Mouse (Mus musculus) MEL (cell line): ENCODE measurements around the gene Rmnd5b. TPM values are rescaled to one million over a fixed set of nuclear protein-coding genes. Genes with fewer than 3 reads are reported as not detected.

Experiments used
- DNase-seq: peaks from one replicate; pipeline ENCODE4 v3.0.0; 2011; ENCODE audit warnings: low read depth, low spot score
- H3K27ac ChIP-seq: 2 replicates; pipeline ENCODE4 v1.5.1; 2012; ENCODE audit warnings: low read depth, mild to moderate bottlenecking, control low read depth, low read length, moderate library complexity; ENCODE audit not compliant: control insufficient read depth
- H3K27me3 ChIP-seq, 2 experiments: fragments of 150-350 bp in 1 of 2; sonication (generic) in 1 of 2; 2 replicates each; pipeline ENCODE4 v1.6.1; 2012; ENCODE audit warnings: low read length in 2 of 2, mild to moderate bottlenecking in 2 of 2, improper control_type of control experiment in 1 of 2, moderate library complexity in 1 of 2; ENCODE audit not compliant: insufficient read depth in 2 of 2, control insufficient read depth in 1 of 2
- H3K36me3 ChIP-seq, 2 experiments: 2 replicates each; pipeline ENCODE4 v1.6.1; 2012 to 2014; ENCODE audit warnings: low read length in 2 of 2, improper control_type of control experiment in 1 of 2, inconsistent platforms in 1 of 2, mild to moderate bottlenecking in 1 of 2; ENCODE audit not compliant: insufficient read depth in 2 of 2, control insufficient read depth in 1 of 2
- H3K4me1 ChIP-seq, 2 experiments: fragments of 150-350 bp in 1 of 2; sonication (generic) in 1 of 2; 2 replicates each; pipeline ENCODE4 v1.6.1; 2012; ENCODE audit warnings: low read length in 2 of 2, improper control_type of control experiment in 1 of 2, mild to moderate bottlenecking in 1 of 2; ENCODE audit not compliant: insufficient read depth in 2 of 2, control insufficient read depth in 1 of 2
- H3K4me3 ChIP-seq, 2 experiments: fragments of 150-350 bp in 1 of 2; sonication (generic) in 1 of 2; 2 replicates each; pipeline ENCODE4 v1.5.1; 2012; ENCODE audit warnings: low read depth in 2 of 2, low read length in 2 of 2, mild to moderate bottlenecking in 2 of 2, moderate library complexity in 2 of 2, control low read depth in 1 of 2, improper control_type of control experiment in 1 of 2; ENCODE audit not compliant: control insufficient read depth in 1 of 2, insufficient read depth in 1 of 2
- H3K79me2 ChIP-seq: 2 replicates; pipeline ENCODE4 v1.6.1; 2012; ENCODE audit warnings: mild to moderate bottlenecking, low read length, moderate library complexity; ENCODE audit not compliant: control insufficient read depth, poor library complexity, insufficient read depth
- H3K9ac ChIP-seq: 2 replicates; pipeline ENCODE4 v1.6.1; 2012; ENCODE audit warnings: low read depth, mild to moderate bottlenecking, control low read depth, low read length, moderate library complexity; ENCODE audit not compliant: control insufficient read depth, poor library complexity, severe bottlenecking
- H3K9me3 ChIP-seq: fragments of 150-350 bp; sonication (generic); replicated peaks from 2 replicates; pipeline ENCODE4 v1.6.1; 2012; ENCODE audit warnings: mild to moderate bottlenecking, low read length, improper control_type of control experiment, moderate library complexity; ENCODE audit not compliant: insufficient read depth
- BHLHE40 ChIP-seq: IDR thresholded peaks from 2 replicates; pipeline ENCODE4 v1.6.1; 2012; ENCODE audit warnings: low read depth, mild to moderate bottlenecking, inconsistent platforms, low read length, improper control_type of control experiment, borderline replicate concordance
- CHD1 ChIP-seq: IDR thresholded peaks from 2 replicates; pipeline ENCODE4 v1.6.1; 2012; ENCODE audit warnings: low read depth, mild to moderate bottlenecking, inconsistent platforms, low read length, improper control_type of control experiment
- CHD2 ChIP-seq: IDR thresholded peaks from 2 replicates; pipeline ENCODE4 v1.6.1; 2011; ENCODE audit warnings: low read length, improper control_type of control experiment
- CTCF ChIP-seq, 3 experiments: IDR thresholded peaks in 2 of 3; conservative IDR thresholded peaks in 1 of 3; 2 replicates each; pipeline ENCODE4 v1.5.1; 2011 to 2012; ENCODE audit warnings: low read length in 3 of 3, low read depth in 2 of 3, mild to moderate bottlenecking in 2 of 3, improper control_type of control experiment in 1 of 3, inconsistent platforms in 1 of 3, mixed read lengths in 1 of 3, moderate library complexity in 1 of 3; ENCODE audit not compliant: control insufficient read depth in 1 of 3, insufficient read depth in 1 of 3, poor library complexity in 1 of 3, severe bottlenecking in 1 of 3
- E2F4 ChIP-seq: IDR thresholded peaks from 2 replicates; pipeline ENCODE4 v1.6.1; 2011; ENCODE audit warnings: low read depth, low read length, improper control_type of control experiment, borderline replicate concordance
- ELF1 ChIP-seq: IDR thresholded peaks from 2 replicates; pipeline ENCODE4 v1.6.1; 2014; ENCODE audit warnings: low read depth, mild to moderate bottlenecking, inconsistent platforms, low read length, improper control_type of control experiment, moderate library complexity
- EP300 ChIP-seq, 2 experiments: IDR thresholded peaks; 2 replicates each; pipeline ENCODE4 v1.6.1; 2011; ENCODE audit warnings: improper control_type of control experiment in 2 of 2, low read length in 2 of 2, low read depth in 1 of 2, mild to moderate bottlenecking in 1 of 2
- ETS1 ChIP-seq: IDR thresholded peaks from 2 replicates; pipeline ENCODE4 v1.6.1; 2012; ENCODE audit warnings: low read depth, mild to moderate bottlenecking, inconsistent platforms, low read length, improper control_type of control experiment, moderate library complexity
- GABPA ChIP-seq: IDR thresholded peaks from 2 replicates; pipeline ENCODE4 v1.6.1; 2012; ENCODE audit warnings: low read depth, mild to moderate bottlenecking, inconsistent platforms, low read length, improper control_type of control experiment, moderate library complexity
- HCFC1 ChIP-seq: IDR thresholded peaks from 2 replicates; pipeline ENCODE4 v1.6.1; 2012; ENCODE audit warnings: low read depth, mild to moderate bottlenecking, inconsistent platforms, low read length, improper control_type of control experiment, moderate library complexity
- JUND ChIP-seq: IDR thresholded peaks from 2 replicates; pipeline ENCODE4 v1.6.1; 2011; ENCODE audit warnings: low read depth, mild to moderate bottlenecking, improper control_type of control experiment, low read length
- KAT2A ChIP-seq: conservative IDR thresholded peaks from 2 replicates; pipeline ENCODE4 v1.6.1; 2012; ENCODE audit warnings: low read depth, low read length, improper control_type of control experiment, inconsistent platforms
- MAFK ChIP-seq: IDR thresholded peaks from 2 replicates; pipeline ENCODE4 v1.6.1; 2011; ENCODE audit warnings: low read depth, mild to moderate bottlenecking, low read length, improper control_type of control experiment, borderline replicate concordance
- MAX ChIP-seq: IDR thresholded peaks from 2 replicates; pipeline ENCODE4 v1.6.1; 2011; ENCODE audit warnings: low read length, improper control_type of control experiment
- MAZ ChIP-seq: IDR thresholded peaks from 2 replicates; pipeline ENCODE4 v1.6.1; 2012; ENCODE audit warnings: low read depth, mild to moderate bottlenecking, inconsistent platforms, low read length, improper control_type of control experiment
- MEF2A ChIP-seq: IDR thresholded peaks from 2 replicates; pipeline ENCODE4 v1.6.1; 2014; ENCODE audit warnings: low read depth, mild to moderate bottlenecking, inconsistent platforms, low read length, improper control_type of control experiment; ENCODE audit not compliant: poor library complexity, insufficient replicate concordance, severe bottlenecking; ENCODE audit errors: extremely low read depth
- MXI1 ChIP-seq: IDR thresholded peaks from 2 replicates; pipeline ENCODE4 v1.6.1; 2011; ENCODE audit warnings: mild to moderate bottlenecking, low read depth, low read length, improper control_type of control experiment
- MYB ChIP-seq: IDR thresholded peaks from 2 replicates; pipeline ENCODE4 v1.6.1; 2011; ENCODE audit warnings: mild to moderate bottlenecking, low read depth, low read length, improper control_type of control experiment
- MYC ChIP-seq: IDR thresholded peaks from 2 replicates; pipeline ENCODE4 v1.6.1; 2011; ENCODE audit warnings: low read depth, mild to moderate bottlenecking, low read length, improper control_type of control experiment, moderate library complexity
- NELFE ChIP-seq: IDR thresholded peaks from 2 replicates; pipeline ENCODE4 v1.6.1; 2011; ENCODE audit warnings: low read depth, low read length, improper control_type of control experiment
- NRF1 ChIP-seq: IDR thresholded peaks from 2 replicates; pipeline ENCODE4 v1.6.1; 2014; ENCODE audit warnings: low read depth, mild to moderate bottlenecking, inconsistent platforms, low read length, improper control_type of control experiment, moderate library complexity; ENCODE audit not compliant: poor library complexity, insufficient read depth, severe bottlenecking
- POLR2A ChIP-seq, 2 experiments: IDR thresholded peaks; 2 replicates each; pipeline ENCODE4 v1.6.1; 2011 to 2012; ENCODE audit warnings: low read length in 2 of 2, mild to moderate bottlenecking in 2 of 2, control low read depth in 1 of 2, improper control_type of control experiment in 1 of 2, low read depth in 1 of 2, moderate library complexity in 1 of 2; ENCODE audit not compliant: control insufficient read depth in 1 of 2, insufficient read depth in 1 of 2, poor library complexity in 1 of 2
- POLR2AphosphoS2 ChIP-seq: IDR thresholded peaks from 2 replicates; pipeline ENCODE4 v1.6.1; 2011; ENCODE audit warnings: low read length, improper control_type of control experiment
- POLR2AphosphoS5 ChIP-seq: IDR thresholded peaks from 2 replicates; pipeline ENCODE4 v1.6.1; 2012; ENCODE audit warnings: low read depth, borderline replicate concordance, mild to moderate bottlenecking, inconsistent platforms, low read length, moderate library complexity, mixed read lengths
- RAD21 ChIP-seq: IDR thresholded peaks from 2 replicates; pipeline ENCODE4 v1.6.1; 2011; ENCODE audit warnings: mild to moderate bottlenecking, low read depth, low read length, improper control_type of control experiment
- SIN3A ChIP-seq: IDR thresholded peaks from 2 replicates; pipeline ENCODE4 v1.6.1; 2012; ENCODE audit warnings: low read length, improper control_type of control experiment, inconsistent platforms
- SMC3 ChIP-seq: IDR thresholded peaks from 2 replicates; pipeline ENCODE4 v1.6.1; 2011; ENCODE audit warnings: low read depth, low read length, improper control_type of control experiment
- TAL1 ChIP-seq: IDR thresholded peaks from 2 replicates; pipeline ENCODE4 v1.6.1; 2012; ENCODE audit warnings: mild to moderate bottlenecking, inconsistent platforms, low read length, moderate library complexity, mixed read lengths
- TBP ChIP-seq: IDR thresholded peaks from 2 replicates; pipeline ENCODE4 v1.8.0; 2011; ENCODE audit warnings: low read depth, low read length, improper control_type of control experiment
- TCF12 ChIP-seq: IDR thresholded peaks from 2 replicates; pipeline ENCODE4 v1.6.1; 2014; ENCODE audit warnings: low read depth, mild to moderate bottlenecking, inconsistent platforms, low read length, improper control_type of control experiment, moderate library complexity
- UBTF ChIP-seq: IDR thresholded peaks from 2 replicates; pipeline ENCODE4 v1.6.1; 2012; ENCODE audit warnings: low read depth, mild to moderate bottlenecking, inconsistent platforms, low read length, improper control_type of control experiment, moderate library complexity, borderline replicate concordance; ENCODE audit not compliant: insufficient read depth
- USF1 ChIP-seq: IDR thresholded peaks from 2 replicates; pipeline ENCODE4 v1.6.1; 2014; ENCODE audit warnings: low read depth, mild to moderate bottlenecking, inconsistent platforms, low read length, improper control_type of control experiment, moderate library complexity
- USF2 ChIP-seq, 2 experiments: IDR thresholded peaks; 2 replicates each; pipeline ENCODE4 v1.6.1; 2011 to 2012; ENCODE audit warnings: improper control_type of control experiment in 2 of 2, low read length in 2 of 2, borderline replicate concordance in 1 of 2, inconsistent platforms in 1 of 2, low read depth in 1 of 2, mild to moderate bottlenecking in 1 of 2; ENCODE audit not compliant: insufficient read depth in 1 of 2
- ZC3H11A ChIP-seq: IDR thresholded peaks from 2 replicates; pipeline ENCODE4 v1.6.1; 2012; ENCODE audit warnings: low read depth, mild to moderate bottlenecking, inconsistent platforms, low read length, improper control_type of control experiment
- ZKSCAN1 ChIP-seq: IDR thresholded peaks from 2 replicates; pipeline ENCODE4 v1.6.1; 2012; ENCODE audit warnings: low read depth, mild to moderate bottlenecking, inconsistent platforms, low read length, improper control_type of control experiment, moderate library complexity
- ZMIZ1 ChIP-seq: IDR thresholded peaks from 2 replicates; pipeline ENCODE4 v1.6.1; 2012; ENCODE audit warnings: low read depth, mild to moderate bottlenecking, inconsistent platforms, low read length, improper control_type of control experiment, moderate library complexity
- ZNF384 ChIP-seq: IDR thresholded peaks from 2 replicates; pipeline ENCODE4 v1.6.1; 2012; ENCODE audit warnings: low read depth, mild to moderate bottlenecking, inconsistent platforms, low read length, improper control_type of control experiment
- polyA plus RNA-seq, 2 experiments: library from polyadenylated mRNA; stranded (reverse) in 1 of 2; unstranded in 1 of 2; fragments of >175 nt in 1 of 2; fragments of >200 nt in 1 of 2; gene quantifications; 2 replicates each; pipeline versions ENCODE4 v1.2.1 to v1.2.4; 2012; ENCODE audit warnings: low replicate concordance in 2 of 2, low read depth in 1 of 2; ENCODE audit not compliant: insufficient read length in 2 of 2, insufficient read depth in 1 of 2, missing spikeins in 1 of 2
- total RNA-seq: library from RNA; depleted of rRNA; stranded (reverse); fragments of 300-350 nt; gene quantifications from 2 replicates; pipeline ENCODE4 v1.2.3, GENCODE M21; 2012

The Rmnd5b gene
- total and polyA plus RNA-seq, 3 experiments: 52.5 to 63.0 TPM; not detected in 1

GRCm38 (mm10) chr11:51637971-51638414 is 2.3 kb upstream of the Rmnd5b start:
- Histone ChIP-seq H3K79me2 (peaks cover 18% of the 10 kb centered on the region), H3K27me3 (no peaks in the 10 kb centered on the region), H3K36me3 (peaks cover 0 to 25% of the 10 kb centered on the region in 2 experiments; a peak in 2 of 4 replicates), H3K9ac (peak overlapping the region; percentile 76), H3K9me3 (no peaks in the 10 kb centered on the region), H3K4me3 (peak overlapping the region; percentile 48 to 52), H3K4me1 (peaks cover 7 to 33% of the 10 kb centered on the region in 2 experiments), H3K27ac (peak overlapping the region; percentile 93)
- peak; percentile 98 for DNase-seq
- TF ChIP-seq CTCF (IDR thresholded peaks at IDR 0.05 in 2 of 3, conservative IDR thresholded peaks at IDR 0.05 in 1 of 3; ENCODE audit: control insufficient read depth in 1 of 3, insufficient read depth in 1 of 3, low read depth in 2 of 3, low read length in 3 of 3, poor library complexity in 1 of 3, severe bottlenecking in 1 of 3): no peak
- no peak for TF ChIP-seq MYB
- TF ChIP-seq KAT2A: no peak
- no peak for TF ChIP-seq RAD21
- peak; percentile 75 for TF ChIP-seq ELF1
- no peak for TF ChIP-seq USF2 (IDR thresholded peaks at IDR 0.05; ENCODE audit: borderline replicate concordance in 1 of 2, insufficient read depth in 1 of 2, low read depth in 1 of 2, low read length in 2 of 2)
- no peak for TF ChIP-seq MAFK
- no peak for TF ChIP-seq TAL1
- TF ChIP-seq MXI1: peak; percentile 51; the same call in 1 of the 2 replicates
- TF ChIP-seq ZKSCAN1: no peak
- TF ChIP-seq MEF2A: no peak
- TF ChIP-seq NRF1: no peak
- no peak for TF ChIP-seq CHD1
- TF ChIP-seq SMC3: no peak
- TF ChIP-seq JUND: no peak
- TF ChIP-seq POLR2A (IDR thresholded peaks at IDR 0.05; ENCODE audit: control insufficient read depth in 1 of 2, insufficient read depth in 1 of 2, low read depth in 1 of 2, low read length in 2 of 2, poor library complexity in 1 of 2): peak; percentile 83 to 86
- no peak for TF ChIP-seq POLR2AphosphoS5
- TF ChIP-seq TBP: peak; percentile 92
- TF ChIP-seq ZNF384: no peak
- peak; percentile 58; the same call in 1 of the 2 replicates for TF ChIP-seq TCF12
- TF ChIP-seq NELFE: peak; percentile 66
- TF ChIP-seq MAZ: peak; percentile 85; the same call in 1 of the 2 replicates
- TF ChIP-seq HCFC1: peak; percentile 25; the same call in 1 of the 2 replicates
- no peak for TF ChIP-seq POLR2AphosphoS2
- peak; percentile 61; the same call in 1 of the 2 replicates for TF ChIP-seq ETS1
- peak; percentile 60 for TF ChIP-seq USF1
- 0 out of 2 replicates have a peak, but pooled peaks have one; percentile 31 for TF ChIP-seq UBTF
- no peak; the same call in 1 of the 2 replicates for TF ChIP-seq MYC
- TF ChIP-seq MAX: 0 out of 2 replicates have a peak, but pooled peaks have one; percentile 41
- TF ChIP-seq CHD2: no peak
- TF ChIP-seq ZMIZ1: no peak; the same call in 1 of the 2 replicates
- TF ChIP-seq E2F4: no peak
- TF ChIP-seq GABPA: no peak
- TF ChIP-seq BHLHE40: 0 out of 2 replicates have a peak, but pooled peaks have one; percentile 10
- TF ChIP-seq EP300 (IDR thresholded peaks at IDR 0.05; ENCODE audit: low read depth in 1 of 2, low read length in 2 of 2): peak; percentile 62 to 70
- no peak for TF ChIP-seq ZC3H11A
- TF ChIP-seq SIN3A: peak; percentile 85
